Mouse (Mus musculus) neural tube, embryonic 11.5 days (tissue): Measurements from ENCODE around the gene Pdxp. TPM values are rescaled to one million over a fixed set of nuclear protein-coding genes. Genes with fewer than 3 reads are reported as not detected.

Experiments
- ATAC-seq: fragments of 200-750 bp; cut with Nextera tagmentation; 2 replicates; pipeline ENCODE4 v1.8.0; 2017; ENCODE audit warnings: moderate number of reproducible peaks, mild to moderate bottlenecking, moderate TSS enrichment, moderate library complexity; ENCODE audit not compliant: insufficient read depth, low FRiP score, low TSS enrichment
- DNase-seq: peaks from one replicate; pipeline ENCODE4 v3.0.0-alpha.2; 2015; ENCODE audit warnings: low spot score
- H3K27ac ChIP-seq: fragments of 300-500 bp; sonication (generic); 2 replicates; pipeline ENCODE4 v1.5.1; 2014; ENCODE audit warnings: low read depth, mild to moderate bottlenecking, low read length
- H3K27me3 ChIP-seq: fragments of 300-500 bp; sonication (generic); 2 replicates; pipeline ENCODE4 v1.6.1; 2014; ENCODE audit warnings: mild to moderate bottlenecking, low read length, mixed read lengths; ENCODE audit not compliant: control insufficient read depth, insufficient read depth
- H3K36me3 ChIP-seq: fragments of 300-500 bp; sonication (generic); 2 replicates; pipeline ENCODE4 v1.6.1; 2014; ENCODE audit warnings: mild to moderate bottlenecking, low read length, moderate library complexity, mixed read lengths; ENCODE audit not compliant: control insufficient read depth, insufficient read depth
- H3K4me1 ChIP-seq: fragments of 300-500 bp; sonication (generic); 2 replicates; pipeline ENCODE4 v1.6.1; 2014; ENCODE audit warnings: low read length, mixed read lengths; ENCODE audit not compliant: control insufficient read depth, insufficient read depth
- H3K4me2 ChIP-seq: fragments of 300-500 bp; sonication (generic); 2 replicates; pipeline ENCODE4 v1.6.1; 2014; ENCODE audit warnings: low read depth, mild to moderate bottlenecking, moderate library complexity
- H3K4me3 ChIP-seq: fragments of 300-500 bp; sonication (generic); 2 replicates; pipeline ENCODE4 v1.5.1; 2014; ENCODE audit warnings: low read depth, low read length
- H3K9ac ChIP-seq: fragments of 300-500 bp; sonication (generic); 2 replicates; pipeline ENCODE4 v1.6.1; 2014; ENCODE audit warnings: mild to moderate bottlenecking, low read length
- H3K9me3 ChIP-seq: fragments of 300-500 bp; sonication (generic); 2 replicates; pipeline ENCODE4 v1.6.1; 2016; ENCODE audit warnings: low read length; ENCODE audit not compliant: control insufficient read depth
- WGBS: fragments of 180-500 bp; shearing (Covaris S2); extraction: QIAGEN DNeasy Blood & Tissue Kit; methylation state at CpG from one replicate; pipeline ENCODE4 v1.1.7; 2014; 5-methylcytosine and 5-hydroxymethylcytosine counted together
- polyA plus RNA-seq: library from polyadenylated mRNA; unstranded; fragments of >200 nt; fragmentation: Nextera tagmentation; extraction: Ambion mirVana; gene quantifications from 2 replicates; pipeline ENCODE4 v1.2.1, GENCODE M21; 2014

The Pdxp gene
- polyA plus RNA-seq, 1 experiment from 2014 or later = 34.9 TPM

DNA sequence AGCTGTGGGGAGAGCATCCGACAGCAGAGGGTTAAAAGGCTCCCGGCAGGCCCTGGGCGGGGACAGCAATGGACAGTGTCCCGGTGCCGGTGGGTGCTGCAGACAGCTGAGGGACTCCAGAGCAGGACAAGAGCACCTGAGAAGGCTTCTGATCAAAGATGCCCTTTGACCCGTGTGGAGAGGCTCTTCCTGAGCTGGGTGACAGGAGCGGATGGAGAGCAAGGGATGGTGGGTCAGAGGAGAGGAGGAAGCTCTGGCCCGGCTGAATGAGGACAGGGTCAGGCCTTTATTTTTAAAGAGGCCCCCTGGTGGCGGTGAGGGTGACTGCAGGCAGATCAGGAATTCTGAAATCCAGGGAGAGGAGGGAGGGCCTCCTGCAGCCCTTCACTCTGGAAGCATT is 28.9 kb downstream of the Pdxp start:
- WGBS = 2% methylated on average over 9 of the region's 9 CpGs
- Histone ChIP-seq H3K27me3 (no peaks in the 10 kb centered on the region), H3K4me1 (no peaks in the 10 kb centered on the region), H3K9ac (peak overlapping the region; percentile 59), H3K4me3 (peak overlapping the region; percentile 26; the same call in 1 of the 2 replicates), H3K9me3 (no peaks in the 10 kb centered on the region), H3K36me3 (peaks cover 16% of the 10 kb centered on the region), H3K4me2 (peak overlapping the region; percentile 45), H3K27ac (no peak overlapping the region)
- DNase-seq = peak; percentile 86
- ATAC-seq = peak; percentile 68

- H3K9ac ChIP-seq = no peak overlapping the region
- WGBS = 83% methylated on average over 7 of the region's 7 CpGs
- DNase-seq (no peak), ATAC-seq (no peak)
- H3K4me1 ChIP-seq = 0 out of 2 replicates have a peak, but pooled peaks cover 3% of the 10 kb centered on the region
- no peak overlapping the region for H3K4me2 ChIP-seq
- no peaks in the 10 kb centered on the region for H3K9me3 ChIP-seq
- H3K4me3 ChIP-seq = no peak overlapping the region
- peaks cover 2% of the 10 kb centered on the region; the same call in 1 of the 2 replicates for H3K36me3 ChIP-seq
- no peak overlapping the region for H3K27ac ChIP-seq
- H3K27me3 ChIP-seq = no peaks in the 10 kb centered on the region
Measured at GRCm38 (mm10) chr15:78946232-78946631, 32.5 kb downstream of the Pdxp start.

DNA sequence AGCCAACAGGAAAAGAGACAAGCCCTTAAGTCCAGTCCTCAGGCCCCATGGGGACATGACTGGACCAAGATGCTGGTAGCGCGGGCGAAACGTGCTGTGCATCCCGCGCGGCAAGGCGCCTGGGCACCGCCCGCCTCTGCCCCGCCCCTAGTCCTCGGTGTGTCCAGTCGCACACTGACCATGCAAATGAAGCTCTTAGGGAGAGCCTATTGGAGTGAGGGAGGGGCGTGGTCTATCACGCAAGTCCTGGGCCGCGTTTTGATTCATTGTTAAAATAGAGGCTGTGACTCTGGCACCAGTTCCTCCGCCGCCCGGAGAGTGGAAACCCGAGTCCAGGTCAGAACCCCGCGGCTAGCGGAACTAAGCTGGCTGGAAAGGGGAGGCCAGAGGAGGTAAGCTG is 33.9 kb downstream of the Pdxp start, which contains the start of gene Triobp:
TSS of gene Triobp (plus strand) at position 68 of the 400 bp plus-strand sequence.
- H3K4me1 ChIP-seq = 0 out of 2 replicates have a peak, but pooled peaks cover 3% of the 10 kb centered on the region
- H3K9me3 ChIP-seq = no peaks in the 10 kb centered on the region
- ATAC-seq = peak; percentile 96
- peak within 1 kb of the TSS; percentile 37; the same call in 1 of the 2 replicates for H3K27ac ChIP-seq
- H3K27me3 ChIP-seq = no peaks in the 10 kb centered on the region
- H3K4me3 ChIP-seq = peak within 1 kb of the TSS; percentile 51
- peak; percentile 93 for DNase-seq
- no peaks in the 10 kb centered on the region for H3K36me3 ChIP-seq
- peak within 1 kb of the TSS; percentile 74 for H3K9ac ChIP-seq
- WGBS = 0% methylated on average over 24 of the region's 24 CpGs
- peak within 1 kb of the TSS; percentile 75 for H3K4me2 ChIP-seq

DNA sequence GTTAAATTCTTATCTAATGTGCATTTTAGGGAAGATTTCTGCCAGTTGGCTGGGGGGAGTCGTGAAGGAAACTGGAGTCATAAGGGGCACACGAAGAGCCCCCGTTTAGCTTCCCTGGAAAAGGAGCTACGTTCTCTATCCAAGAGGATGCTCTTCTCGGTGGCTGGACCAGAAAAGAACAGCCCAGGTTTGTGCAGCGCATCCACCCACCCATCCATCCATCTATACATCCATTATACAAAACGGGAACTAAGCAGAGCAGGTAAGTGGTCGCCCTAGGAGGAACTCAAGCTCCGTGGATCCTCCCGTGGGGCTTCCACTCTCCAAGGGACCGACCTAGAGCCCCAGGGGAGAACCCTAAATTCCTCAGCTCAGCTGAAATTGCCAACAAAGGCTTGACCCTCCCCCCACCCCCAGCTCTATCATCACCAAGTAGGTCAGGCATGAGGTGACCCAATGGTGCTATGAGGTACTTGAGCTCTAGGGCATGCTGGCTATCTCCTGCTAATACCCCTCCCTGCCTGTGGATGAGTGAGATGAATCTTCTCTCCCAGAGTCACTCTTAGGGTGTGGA is 34.5 kb downstream of the Pdxp start:
- no peak for DNase-seq
- Histone ChIP-seq H3K4me3 (peak overlapping the region; percentile 51), H3K9ac (peak overlapping the region; percentile 74), H3K4me1 (0 out of 2 replicates have a peak, but pooled peaks cover 3% of the 10 kb centered on the region), H3K36me3 (no peaks in the 10 kb centered on the region), H3K27me3 (no peaks in the 10 kb centered on the region), H3K4me2 (peak overlapping the region; percentile 75), H3K9me3 (no peaks in the 10 kb centered on the region), H3K27ac (peak overlapping the region; percentile 37; the same call in 1 of the 2 replicates)
- ATAC-seq = no peak
- WGBS = 8% methylated on average over 11 of the region's 11 CpGs

DNA sequence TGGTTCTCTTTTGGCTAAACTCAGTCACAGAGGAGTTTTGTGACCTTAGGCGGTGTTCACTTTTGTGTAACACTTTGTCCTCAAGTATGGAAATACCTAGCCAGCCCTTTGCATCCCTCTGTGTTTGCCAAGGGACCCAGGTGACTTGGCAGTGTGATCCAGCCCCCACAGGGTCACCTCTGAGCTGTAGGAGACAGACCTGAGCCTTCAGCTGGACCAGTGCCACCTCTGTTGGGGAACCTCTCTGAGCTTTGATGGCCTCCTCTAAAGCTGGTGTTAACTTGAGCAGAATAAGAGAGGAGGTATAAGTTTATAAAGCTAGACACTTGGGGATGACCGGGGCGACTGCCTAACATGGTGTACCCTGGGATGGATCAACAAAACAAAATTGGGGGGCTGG is 35.2 kb downstream of the Pdxp start:
- H3K4me2 ChIP-seq = peak overlapping the region; percentile 23; the same call in 1 of the 2 replicates
- no peak for DNase-seq
- 0 out of 2 replicates have a peak, but pooled peaks cover 3% of the 10 kb centered on the region for H3K4me1 ChIP-seq
- H3K36me3 ChIP-seq = no peaks in the 10 kb centered on the region
- H3K9me3 ChIP-seq = no peaks in the 10 kb centered on the region
- H3K27ac ChIP-seq = no peak overlapping the region
- no peak for ATAC-seq
- H3K4me3 ChIP-seq = no peak overlapping the region
- 97% methylated on average over 3 of the region's 3 CpGs for WGBS
- H3K9ac ChIP-seq = no peak overlapping the region
- no peaks in the 10 kb centered on the region for H3K27me3 ChIP-seq

- DNase-seq (no peak), ATAC-seq (no peak)
- no peaks in the 10 kb centered on the region for H3K9me3 ChIP-seq
- no peak overlapping the region for H3K9ac ChIP-seq
- H3K36me3 ChIP-seq = peaks cover 5% of the 10 kb centered on the region; the same call in 1 of the 2 replicates
- no peak overlapping the region for H3K4me2 ChIP-seq
- H3K4me1 ChIP-seq = no peaks in the 10 kb centered on the region
- H3K27me3 ChIP-seq = no peaks in the 10 kb centered on the region
- no peak overlapping the region for H3K4me3 ChIP-seq
- 76% methylated on average over 3 of the region's 3 CpGs for WGBS
- H3K27ac ChIP-seq = no peak overlapping the region
Measured at GRCm38 (mm10) chr15:78955663-78956062, 41.9 kb downstream of the Pdxp start.

- no peak for ATAC-seq
- no peak overlapping the region for H3K4me2 ChIP-seq
Measured at GRCm38 (mm10) chr15:78956351-78956750, 42.6 kb downstream of the Pdxp start.

GRCm38 (mm10) chr15:78957021-78957420 is 43.3 kb downstream of the Pdxp start:
- H3K4me3 ChIP-seq = no peak overlapping the region
- no peak for ATAC-seq
- no peaks in the 10 kb centered on the region for H3K27me3 ChIP-seq
- no peak overlapping the region for H3K27ac ChIP-seq
- no peak overlapping the region for H3K9ac ChIP-seq
- no peaks in the 10 kb centered on the region for H3K9me3 ChIP-seq
- peaks cover 6% of the 10 kb centered on the region; the same call in 1 of the 2 replicates for H3K36me3 ChIP-seq
- 66% methylated on average over 15 of the region's 15 CpGs for WGBS
- no peaks in the 10 kb centered on the region for H3K4me1 ChIP-seq
- H3K4me2 ChIP-seq = no peak overlapping the region
- DNase-seq = no peak

More at GRCm38 (mm10) chr15:78956351-78956750, 42.6 kb downstream of the Pdxp start:
- DNase-seq = no peak
- no peak overlapping the region for H3K27ac ChIP-seq
- H3K4me1 ChIP-seq = no peaks in the 10 kb centered on the region
- H3K9me3 ChIP-seq = no peaks in the 10 kb centered on the region
- WGBS = 84% methylated on average over 4 of the region's 4 CpGs
- peaks cover 5% of the 10 kb centered on the region; the same call in 1 of the 2 replicates for H3K36me3 ChIP-seq
- H3K27me3 ChIP-seq = no peaks in the 10 kb centered on the region
- no peak overlapping the region for H3K4me3 ChIP-seq
- H3K9ac ChIP-seq = no peak overlapping the region

- Histone ChIP-seq H3K4me2 (no peak overlapping the region), H3K9me3 (no peaks in the 10 kb centered on the region), H3K4me3 (no peak overlapping the region), H3K27ac (no peak overlapping the region), H3K27me3 (no peaks in the 10 kb centered on the region), H3K4me1 (no peaks in the 10 kb centered on the region), H3K36me3 (peaks cover 9% of the 10 kb centered on the region; the same call in 1 of the 2 replicates), H3K9ac (no peak overlapping the region)
- WGBS = 87% methylated on average over 11 of the region's 11 CpGs
- ATAC-seq (no peak), DNase-seq (no peak)
Measured at GRCm38 (mm10) chr15:78959537-78959936, 45.8 kb downstream of the Pdxp start.
